Mouse (Mus musculus): Measurements from ENCODE around the gene Eif2ak3. TPM values are rescaled to one million over a fixed set of nuclear protein-coding genes. Genes with fewer than 3 reads are reported as not detected.

Gene Eif2ak3
- polyA plus RNA-seq, 1 experiment = 20.2 TPM

DNA sequence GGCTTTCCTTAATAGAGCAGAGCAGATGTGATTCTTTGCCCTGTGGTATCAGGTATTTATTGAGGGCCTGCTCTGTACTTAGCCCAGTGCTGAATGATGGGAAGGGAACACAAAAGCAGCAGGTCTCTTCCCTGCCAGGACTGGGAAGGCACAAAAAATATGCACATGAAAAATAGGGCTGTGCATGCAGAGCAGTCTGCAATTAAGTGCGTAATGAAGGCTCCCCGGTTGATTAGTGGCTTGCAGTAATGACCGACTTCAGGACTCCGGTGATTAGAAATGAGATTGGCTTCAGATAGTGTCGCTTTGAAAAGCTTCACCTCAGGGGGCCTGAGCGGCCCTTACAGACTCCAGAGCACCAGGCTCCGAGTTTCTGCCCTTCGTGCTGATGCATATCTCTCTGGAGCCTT lies 55.3 kb downstream of the Eif2ak3 start:
- DNase-seq (ENCODE audit: low read depth) = no peak

DNA sequence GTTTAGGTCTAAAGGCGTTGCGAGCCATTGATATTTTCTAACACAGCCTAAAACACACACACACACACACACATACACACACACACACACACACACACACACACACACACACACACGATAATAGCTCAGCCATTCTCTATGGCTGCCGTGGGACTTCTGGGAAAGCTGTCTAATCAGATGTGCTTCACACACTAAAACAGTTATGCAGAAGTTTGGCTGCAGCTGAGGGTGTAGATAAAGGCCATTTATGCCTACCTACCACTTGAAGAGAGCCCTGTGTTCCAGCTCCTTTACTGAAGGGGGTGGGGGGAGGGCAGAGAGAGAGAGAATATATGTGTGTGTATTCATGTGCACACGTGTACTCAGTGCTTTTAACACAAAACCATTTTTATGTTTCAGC lies 59.4 kb downstream of the Eif2ak3 start:
- DNase-seq (ENCODE audit: low read depth) = no peak

DNA sequence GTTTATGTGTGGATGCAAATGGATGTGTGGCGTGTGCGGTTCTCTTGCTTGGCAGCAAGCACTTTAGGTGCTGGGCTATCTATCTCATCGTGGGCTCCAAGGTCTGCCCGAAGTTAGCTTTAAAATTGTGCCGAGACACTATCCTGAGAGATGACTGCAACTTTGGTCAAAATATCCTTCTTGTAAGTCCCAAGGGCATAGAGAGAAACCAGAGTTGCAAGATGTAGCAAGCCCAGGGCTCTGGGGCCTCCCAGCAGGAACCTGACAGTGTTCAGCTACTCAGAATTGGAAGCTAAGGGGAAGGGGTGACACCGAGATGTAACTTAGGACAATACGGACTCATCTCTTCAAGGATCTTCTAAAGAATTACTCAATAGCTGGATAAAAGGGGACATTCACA lies 65.3 kb downstream of the Eif2ak3 start:
- no peak for DNase-seq (ENCODE audit: low read depth)

DNA sequence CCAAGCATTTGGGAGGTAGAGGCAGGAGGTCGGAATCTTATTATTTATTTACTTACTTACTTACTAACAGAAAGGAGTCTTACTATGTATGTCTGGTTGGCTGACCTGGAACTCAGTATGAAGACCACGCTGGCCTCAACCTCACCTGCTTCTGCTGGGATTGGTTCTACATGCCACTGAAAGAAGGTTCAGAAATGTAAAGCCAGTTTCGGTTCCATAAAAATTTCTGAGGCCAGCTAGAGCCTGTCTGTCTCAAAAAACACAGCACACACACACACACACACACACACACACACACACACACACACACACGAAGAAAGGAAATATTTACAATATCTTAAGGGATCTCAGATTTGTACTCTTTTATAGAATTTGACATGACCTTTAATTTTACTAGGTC lies 66.0 kb downstream of the Eif2ak3 start:
- no peak for DNase-seq (ENCODE audit: low read depth)

DNA sequence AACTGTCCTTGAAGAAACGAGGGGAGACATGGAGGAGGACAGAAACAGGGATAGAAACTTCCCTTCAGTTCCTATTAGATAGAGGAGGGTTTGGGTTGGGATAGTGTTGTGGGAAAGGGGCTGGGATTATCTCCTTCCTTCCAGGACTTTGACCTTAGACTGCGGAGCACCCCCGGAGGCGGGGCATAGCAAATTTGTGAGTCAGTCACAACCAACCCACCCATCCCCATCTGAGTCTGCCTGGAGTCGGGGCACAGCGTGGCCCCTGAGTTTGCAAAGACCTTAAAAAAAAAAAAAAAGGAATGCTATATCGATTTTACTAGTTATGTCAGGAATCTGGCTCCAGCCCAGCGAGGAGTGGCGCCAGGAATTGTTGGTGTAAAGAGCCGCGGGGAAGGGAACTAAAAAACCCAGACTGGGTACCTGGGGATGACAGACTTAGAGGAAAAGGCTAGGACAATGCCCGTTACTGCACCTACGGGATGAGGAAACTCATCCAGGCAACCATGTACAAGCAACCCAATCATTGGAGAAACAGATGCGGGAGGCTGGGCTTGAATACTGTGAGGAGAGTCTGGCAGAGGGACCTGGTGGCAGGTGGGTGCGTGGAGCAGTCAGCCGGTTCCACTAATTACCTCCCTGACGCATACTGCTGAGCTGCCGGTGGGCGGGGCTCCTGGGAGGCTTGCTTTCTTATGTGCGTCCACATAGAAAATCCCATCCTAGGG lies 67.5 kb downstream of the Eif2ak3 start:
- DNase-seq (ENCODE audit: low read depth) = no peak

DNA sequence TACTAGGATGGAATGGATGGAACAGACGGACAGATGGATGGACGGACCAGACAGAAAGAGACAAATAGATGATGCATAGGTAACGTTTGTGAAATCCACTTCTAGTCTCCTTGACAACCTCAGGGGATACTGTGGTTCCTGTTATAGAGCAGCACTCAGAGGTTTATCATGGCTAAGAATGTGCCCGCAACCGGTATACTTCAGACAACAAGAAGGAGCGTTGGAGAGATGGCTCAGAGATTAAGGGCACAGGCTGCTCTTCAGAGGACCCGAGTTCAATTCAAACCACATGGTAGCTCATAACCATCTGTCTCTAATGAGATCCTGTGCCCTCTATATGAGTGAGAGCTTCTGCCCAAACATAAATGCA lies 68.1 kb downstream of the Eif2ak3 start:
- no peak for DNase-seq (ENCODE audit: low read depth)

DNA sequence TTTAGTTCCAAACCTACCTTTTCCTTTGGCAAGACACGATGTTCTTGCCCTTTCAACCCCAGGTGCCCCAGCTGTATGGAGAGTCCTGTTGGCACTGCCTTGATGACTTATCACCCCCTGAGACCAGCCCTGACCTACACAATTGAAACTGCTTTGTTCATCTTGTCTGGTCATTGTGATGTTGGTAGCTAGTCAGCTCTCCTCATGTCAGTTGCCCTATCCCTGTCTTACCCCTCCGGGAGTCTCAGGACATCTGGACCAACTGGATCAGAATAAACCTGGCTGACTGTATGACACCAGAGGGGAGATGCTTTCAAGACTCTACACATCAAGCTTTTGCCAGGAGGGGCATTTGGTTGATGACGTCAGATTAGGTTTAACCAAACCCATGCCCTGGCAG lies 74.5 kb downstream of the Eif2ak3 start, which contains the start of gene Tex37:
Tex37 (minus strand) TSS at position 101 of the 400 bp plus-strand sequence.
- DNase-seq (ENCODE audit: low read depth) = no peak

DNA sequence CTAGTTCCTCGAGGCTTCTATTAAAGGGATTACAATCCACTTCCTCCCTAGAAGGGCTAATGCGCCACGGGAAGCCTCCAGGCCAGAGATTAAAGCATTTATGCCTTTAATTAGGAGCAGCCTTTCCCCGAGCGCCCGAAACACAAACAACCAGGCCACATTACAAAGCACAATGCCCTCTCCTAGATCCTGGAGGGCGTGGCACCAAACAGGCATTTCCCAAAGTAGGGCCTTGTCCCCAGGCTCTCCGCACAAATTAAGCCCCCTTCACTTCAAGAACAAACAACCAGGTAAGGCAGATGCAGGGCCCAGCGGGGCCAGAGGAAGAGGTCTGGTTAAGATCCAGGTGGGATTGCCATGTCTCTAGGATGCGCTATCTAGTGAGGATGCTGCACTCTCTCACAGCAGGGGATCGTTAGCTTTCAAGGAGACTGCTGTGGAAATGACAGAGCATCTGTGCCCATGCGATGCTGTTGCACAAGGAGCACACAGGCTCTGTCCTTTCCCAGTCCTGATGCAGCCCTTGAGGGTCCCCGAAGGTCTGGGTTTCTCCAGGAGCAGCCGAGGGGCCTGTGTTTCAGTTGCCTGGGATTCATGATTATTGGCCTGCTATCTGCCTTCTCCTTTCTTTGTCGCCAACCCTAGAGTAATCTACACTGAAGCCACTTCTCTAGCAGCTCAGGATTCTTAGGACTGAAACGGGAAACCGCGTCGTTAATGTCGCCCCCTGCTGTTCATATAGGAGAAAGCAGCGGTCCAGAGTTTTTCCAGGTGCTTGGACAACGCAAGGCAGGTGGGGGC lies 77.2 kb downstream of the Eif2ak3 start:
- DNase-seq (ENCODE audit: low read depth) = no peak

DNA sequence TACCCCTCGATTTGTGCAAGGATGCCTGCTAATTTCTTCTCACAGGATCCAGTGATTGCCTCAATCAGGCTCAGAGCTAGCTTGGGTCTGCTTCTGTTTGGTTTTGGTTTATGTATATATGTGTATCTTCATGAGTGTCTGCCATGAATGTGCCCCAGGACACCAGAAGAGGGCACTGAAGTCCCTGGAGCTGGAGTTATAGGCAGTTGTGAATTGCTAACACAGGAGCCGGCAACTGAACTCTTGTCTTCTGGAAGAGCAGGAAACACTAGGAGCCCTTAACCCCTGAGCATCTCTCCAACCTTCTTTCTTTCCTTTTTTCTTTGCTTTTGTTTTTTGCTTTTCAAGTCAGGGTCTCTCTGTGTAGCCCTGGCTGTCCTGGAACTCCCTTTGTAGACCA lies 87.5 kb downstream of the Eif2ak3 start:
- no peak for DNase-seq (ENCODE audit: low read depth)

DNA sequence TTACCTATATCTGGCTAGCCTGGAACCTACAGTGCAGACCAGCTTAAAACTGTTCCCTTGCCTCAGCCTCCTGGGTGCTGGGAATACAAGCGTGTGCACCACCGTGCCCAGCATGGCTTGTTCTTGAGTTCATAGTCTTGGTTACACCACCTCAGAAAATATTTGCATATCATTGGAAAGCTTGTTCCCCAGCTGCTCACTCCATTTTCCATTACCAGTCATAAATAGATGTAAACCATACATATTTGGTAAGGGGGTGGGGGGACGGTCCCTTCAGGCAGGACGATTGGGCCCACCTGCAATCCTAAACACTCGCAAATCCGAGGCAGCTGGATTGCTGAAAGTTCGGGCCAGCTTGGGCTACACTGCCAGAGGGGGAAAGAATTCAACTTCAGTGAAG lies 109.0 kb downstream of the Eif2ak3 start:
- no peak for DNase-seq (ENCODE audit: low read depth)

DNA sequence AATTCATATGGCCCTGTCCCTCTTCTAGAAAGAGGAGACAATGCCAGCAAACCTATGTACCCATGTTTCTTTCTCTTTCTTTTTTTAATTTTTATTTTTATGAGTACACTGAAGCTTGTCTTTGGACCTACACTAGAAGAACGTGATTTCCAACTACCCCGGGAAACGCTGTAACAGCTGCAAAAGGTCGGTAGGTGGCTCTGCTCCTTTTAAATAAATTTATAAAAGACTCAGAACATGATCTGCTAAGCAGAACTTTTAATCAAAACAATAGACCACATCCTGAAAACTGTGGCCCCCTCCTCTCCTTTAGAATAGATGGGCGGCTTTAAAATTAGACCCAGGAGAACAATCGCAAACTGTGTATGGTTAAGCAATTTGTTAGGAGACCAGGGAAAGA lies 109.7 kb downstream of the Eif2ak3 start:
- no peak for DNase-seq (ENCODE audit: low read depth)

Other genes starting within 250 kb of the Eif2ak3 start
- gene Rpia, start 52.3 kb upstream of the Eif2ak3 start, polyA plus RNA-seq (2012; rRNA removed) = 13.1 and 15.4 TPM in 2 replicates
- 0.85 and 2.3 TPM in 2 replicates for gene Tex37, start 74.4 kb downstream of the Eif2ak3 start, polyA plus RNA-seq (2012; rRNA removed)
- gene Foxi3, start 112.0 kb downstream of the Eif2ak3 start, polyA plus RNA-seq (2012; rRNA removed) = not detected in 2 replicates